Mouse (Mus musculus): ENCODE data around the gene Usp13.

GRCm38 (mm10) chr3:32904599-32904998 lies 87.3 kb downstream of the Usp13 start:
- TF ChIP-seq SRF (IDR thresholded peaks at IDR 0.05; ENCODE audit: control insufficient read depth, insufficient read length, low read depth) (no peak), USF1 (IDR thresholded peaks at IDR 0.05; ENCODE audit: low read depth) (no peak), POLR2A (IDR thresholded peaks at IDR 0.05; ENCODE audit: insufficient read length, low read depth) (no peak), MAX (IDR thresholded peaks at IDR 0.05; ENCODE audit: low read depth) (no peak), TCF12 (IDR thresholded peaks at IDR 0.05; ENCODE audit: insufficient read depth, poor library complexity, severe bottlenecking) (no peak), POLR2AphosphoS2 (IDR thresholded peaks at IDR 0.05; ENCODE audit: insufficient read length, low read depth) (no peak)
